Mouse (Mus musculus) megakaryocyte, embryonic 14.5 days (primary cell): ENCODE data around the gene Dglucy.

Source experiments
- FLI1 ChIP-seq: IDR thresholded peaks from 2 replicates; pipeline ENCODE4 v1.6.1; 2012; ENCODE audit warnings: low read length, inconsistent platforms, mixed read lengths
- GATA1 ChIP-seq: IDR thresholded peaks from 3 replicates; pipeline ENCODE4 v1.6.1; 2012; ENCODE audit warnings: mixed read lengths, low read length, inconsistent platforms, borderline replicate concordance

- TF ChIP-seq GATA1: no peak
- no peak for TF ChIP-seq FLI1
Measured at GRCm38 (mm10) chr12:100871841-100872240, 93.0 kb downstream of the Dglucy start.
